Mouse (Mus musculus) myocyte (in vitro differentiated cells): Measurements from ENCODE around the gene Itpkb. TPM values are rescaled to one million over a fixed set of nuclear protein-coding genes. Genes with fewer than 3 reads are reported as not detected.

ENCODE experiments used
- H3K27me3 ChIP-seq: one replicate; pipeline ENCODE4 v1.6.1; 2011; ENCODE audit not compliant: control insufficient read depth, insufficient read depth, insufficient read length
- H3K36me3 ChIP-seq: one replicate; pipeline ENCODE4 v1.6.1; 2011; ENCODE audit not compliant: control insufficient read depth, insufficient read depth
- H3K4me2 ChIP-seq: one replicate; pipeline ENCODE4 v1.6.1; 2011; ENCODE audit warnings: low read depth, control low read depth
- H3K4me3 ChIP-seq: one replicate; pipeline ENCODE4 v1.5.1; 2011; ENCODE audit warnings: mild to moderate bottlenecking, control low read depth, moderate library complexity
- H3K79me2 ChIP-seq: one replicate; pipeline ENCODE4 v1.6.1; 2011; ENCODE audit not compliant: control insufficient read depth, insufficient read depth
- H3ac ChIP-seq: one replicate; pipeline ENCODE4 v1.6.1; 2011; ENCODE audit not compliant: control insufficient read depth, insufficient read length
- CEBPB ChIP-seq: IDR thresholded peaks from 2 replicates; pipeline ENCODE4 v1.6.1; 2011; ENCODE audit warnings: mild to moderate bottlenecking, moderate library complexity; ENCODE audit not compliant: poor library complexity, insufficient read depth, severe bottlenecking
- E2F4 ChIP-seq: IDR thresholded peaks from one replicate; pipeline ENCODE4 v1.6.1; 2011; ENCODE audit warnings: mild to moderate bottlenecking, control low read depth, moderate library complexity; ENCODE audit not compliant: insufficient read depth
- MAX ChIP-seq: IDR thresholded peaks from one replicate; pipeline ENCODE4 v1.6.1; 2011; ENCODE audit warnings: low read depth, mild to moderate bottlenecking, control low read depth
- MYOD1 ChIP-seq, 3 experiments: IDR thresholded peaks; one replicate each; pipeline ENCODE4 v1.6.1; 2011; ENCODE audit warnings: control low read depth in 2 of 3, low read depth in 2 of 3, mild to moderate bottlenecking in 2 of 3, moderate library complexity in 1 of 3; ENCODE audit not compliant: insufficient read length in 2 of 3, control insufficient read depth in 1 of 3
- MYOG ChIP-seq, 3 experiments: IDR thresholded peaks; one replicate each; pipeline ENCODE4 v1.6.1; 2011; ENCODE audit warnings: control low read depth in 2 of 3, low read depth in 2 of 3, mild to moderate bottlenecking in 2 of 3; ENCODE audit not compliant: insufficient read length in 2 of 3, control insufficient read depth in 1 of 3, insufficient read depth in 1 of 3
- POLR2A ChIP-seq: IDR thresholded peaks from one replicate; pipeline ENCODE4 v1.6.1; 2011; ENCODE audit warnings: low read depth, mild to moderate bottlenecking, control low read depth, moderate library complexity; ENCODE audit not compliant: insufficient read length
- POLR2AphosphoS2 ChIP-seq: IDR thresholded peaks from one replicate; pipeline ENCODE4 v1.6.1; 2011; ENCODE audit warnings: low read depth, control low read depth; ENCODE audit not compliant: insufficient read length
- REST ChIP-seq: IDR thresholded peaks from one replicate; pipeline ENCODE4 v1.6.1; 2011; ENCODE audit warnings: mild to moderate bottlenecking, control low read depth, moderate library complexity; ENCODE audit not compliant: insufficient read depth, insufficient read length
- SRF ChIP-seq: IDR thresholded peaks from one replicate; pipeline ENCODE4 v1.6.1; 2011; ENCODE audit warnings: low read depth; ENCODE audit not compliant: control insufficient read depth, insufficient read length
- TCF12 ChIP-seq: IDR thresholded peaks from one replicate; pipeline ENCODE4 v1.6.1; 2011; ENCODE audit warnings: mild to moderate bottlenecking, control low read depth; ENCODE audit not compliant: poor library complexity, insufficient read depth, severe bottlenecking
- TCF3 ChIP-seq: IDR thresholded peaks from one replicate; pipeline ENCODE4 v1.6.1; 2011; ENCODE audit warnings: low read depth, control low read depth; ENCODE audit not compliant: insufficient read length
- USF1 ChIP-seq: IDR thresholded peaks from one replicate; pipeline ENCODE4 v1.6.1; 2011; ENCODE audit warnings: low read depth, mild to moderate bottlenecking, control low read depth, moderate library complexity
- polyA plus RNA-seq: library from polyadenylated mRNA; unstranded; fragments of >200 nt; fragmentation: generic; extraction: Trizol; gene quantifications from one replicate; pipeline ENCODE4 v1.2.1, GENCODE M21; 2012; ENCODE audit warnings: missing spikeins

Itpkb gene
- polyA plus RNA-seq, 1 experiment: 1.1 TPM

DNA sequence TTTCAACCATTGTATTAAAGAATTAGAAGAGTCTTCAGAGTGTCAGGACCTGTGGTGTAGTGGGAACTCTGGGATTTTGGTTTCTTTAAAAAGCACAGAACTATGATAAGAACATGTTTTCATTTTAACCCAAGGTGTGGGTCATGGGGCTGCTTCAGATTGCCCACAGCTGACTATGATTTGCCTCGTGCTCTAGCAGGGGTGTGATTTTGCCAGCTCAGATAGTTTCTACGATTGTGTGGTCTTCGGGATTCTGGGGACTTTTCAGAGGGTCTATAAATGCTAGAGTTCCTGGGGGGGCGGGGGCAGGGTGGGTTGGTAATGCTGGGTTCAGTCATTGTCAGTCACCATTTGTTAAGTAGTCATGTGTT, 61.3 kb downstream of the Itpkb start:
- Histone ChIP-seq H3K4me2 (no peak overlapping the region), H3K79me2 (no peaks in the 10 kb centered on the region), H3K4me3 (no peak overlapping the region), H3ac (no peak overlapping the region), H3K36me3 (no peaks in the 10 kb centered on the region), H3K27me3 (no peaks in the 10 kb centered on the region)
- no peak for TF ChIP-seq TCF3

DNA sequence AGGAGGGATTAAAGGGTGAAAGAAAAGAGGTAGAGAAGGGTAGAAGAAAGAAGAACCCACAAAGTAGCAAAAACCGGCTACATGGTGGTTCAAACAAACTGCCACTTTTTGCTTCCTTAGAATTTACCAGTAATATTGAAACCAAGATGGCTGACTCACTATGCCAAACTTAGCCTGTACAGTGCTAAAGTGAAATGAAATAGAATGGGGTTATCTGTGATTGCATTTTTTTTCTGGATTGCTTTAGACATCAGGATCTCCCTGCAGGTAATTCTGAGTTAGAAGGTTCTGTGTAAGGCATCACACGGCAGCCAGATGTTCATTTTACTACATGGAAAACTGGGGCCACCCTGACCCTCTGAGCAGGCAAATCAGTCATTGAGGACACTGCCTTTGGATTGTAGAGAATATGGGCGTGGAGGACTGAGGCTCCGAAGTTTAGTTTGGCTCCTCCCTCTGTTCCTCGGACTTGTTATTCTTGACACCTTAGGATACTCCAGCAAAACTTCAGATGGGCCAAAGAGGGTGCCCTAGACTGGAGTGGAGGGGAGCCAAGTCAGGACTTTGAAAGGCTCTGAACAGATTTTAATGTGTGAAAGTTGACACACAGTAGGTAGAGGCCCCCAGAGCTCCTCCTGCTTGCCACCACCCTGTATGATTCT, 62.0 kb downstream of the Itpkb start:
- Histone ChIP-seq H3K27me3 (peaks cover 2% of the 10 kb centered on the region), H3K79me2 (no peaks in the 10 kb centered on the region), H3K36me3 (no peaks in the 10 kb centered on the region), H3K4me3 (no peak overlapping the region), H3K4me2 (no peak overlapping the region), H3ac (no peak overlapping the region)
- TF ChIP-seq MAX (no peak), SRF (no peak), REST (no peak), USF1 (no peak), TCF3 (no peak), POLR2AphosphoS2 (no peak), TCF12 (no peak), MYOG (IDR thresholded peaks at IDR 0.05; ENCODE audit: control insufficient read depth in 1 of 3, insufficient read depth in 1 of 3, insufficient read length in 2 of 3, low read depth in 2 of 3) (no peak), E2F4 (no peak)

- no peaks in the 10 kb centered on the region for H3K36me3 ChIP-seq
- no peak overlapping the region for H3ac ChIP-seq
- no peak overlapping the region for H3K4me3 ChIP-seq
- TF ChIP-seq MAX: no peak
- no peak for TF ChIP-seq SRF
- peaks cover 5% of the 10 kb centered on the region for H3K27me3 ChIP-seq
- no peaks in the 10 kb centered on the region for H3K79me2 ChIP-seq
- no peak overlapping the region for H3K4me2 ChIP-seq
Observed at GRCm38 (mm10) chr1:180393017-180393797, 62.9 kb downstream of the Itpkb start.

- Histone ChIP-seq H3K36me3 (no peaks in the 10 kb centered on the region), H3K79me2 (no peaks in the 10 kb centered on the region), H3K4me3 (no peak overlapping the region), H3ac (no peak overlapping the region), H3K4me2 (no peak overlapping the region), H3K27me3 (peaks cover 5% of the 10 kb centered on the region)
- TF ChIP-seq MYOD1 (IDR thresholded peaks at IDR 0.05; ENCODE audit: control insufficient read depth in 1 of 3, insufficient read length in 2 of 3, low read depth in 2 of 3) (no peak), POLR2A (no peak), REST (no peak), POLR2AphosphoS2 (no peak), E2F4 (no peak), CEBPB (no peak), USF1 (no peak), SRF (no peak), TCF3 (no peak), MAX (no peak), MYOG (IDR thresholded peaks at IDR 0.05; ENCODE audit: control insufficient read depth in 1 of 3, insufficient read depth in 1 of 3, insufficient read length in 2 of 3, low read depth in 2 of 3) (no peak)
Observed at GRCm38 (mm10) chr1:180393873-180394272, 63.6 kb downstream of the Itpkb start.

DNA sequence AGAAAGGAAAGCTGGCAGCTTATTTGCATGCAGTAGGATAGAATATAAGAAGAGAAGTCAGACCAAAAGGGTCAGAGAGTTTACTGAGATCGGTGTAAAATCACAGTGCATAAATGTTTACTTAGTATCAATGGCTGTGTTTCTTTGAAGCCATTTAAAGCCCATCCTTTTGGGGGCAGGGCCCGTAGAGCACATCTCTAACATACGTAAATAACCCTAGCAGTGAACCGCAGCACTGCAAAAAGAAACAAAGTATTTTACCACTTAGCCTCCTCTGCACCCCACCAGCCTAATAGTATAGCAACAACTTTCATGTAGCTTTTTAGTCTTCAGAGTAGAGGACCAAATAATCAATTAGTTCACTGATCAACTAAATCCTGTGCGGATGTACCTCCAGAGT, 67.4 kb downstream of the Itpkb start:
- H3K27me3 ChIP-seq: peaks cover 11% of the 10 kb centered on the region
- H3K79me2 ChIP-seq: no peaks in the 10 kb centered on the region
- H3K4me3 ChIP-seq: no peak overlapping the region
- H3K4me2 ChIP-seq: no peak overlapping the region
- TF ChIP-seq REST: no peak
- no peak for TF ChIP-seq CEBPB
- no peak for TF ChIP-seq MAX
- no peak for TF ChIP-seq POLR2A
- TF ChIP-seq USF1: no peak
- no peak for TF ChIP-seq SRF
- TF ChIP-seq MYOG (IDR thresholded peaks at IDR 0.05; ENCODE audit: control insufficient read depth in 1 of 3, insufficient read depth in 1 of 3, insufficient read length in 2 of 3, low read depth in 2 of 3): no peak
- TF ChIP-seq TCF12: no peak
- TF ChIP-seq POLR2AphosphoS2: no peak
- TF ChIP-seq TCF3: no peak
- no peak for TF ChIP-seq MYOD1 (IDR thresholded peaks at IDR 0.05; ENCODE audit: control insufficient read depth in 1 of 3, insufficient read length in 2 of 3, low read depth in 2 of 3)
- TF ChIP-seq E2F4: no peak
- H3K36me3 ChIP-seq: no peaks in the 10 kb centered on the region
- no peak overlapping the region for H3ac ChIP-seq
